Mouse (Mus musculus) kidney, adult 2 months (tissue): ENCODE data around the gene Srprb. TPM values are rescaled to one million over a fixed set of nuclear protein-coding genes. Genes with fewer than 3 reads are reported as not detected.

Source experiments
- DNase-seq: peaks from one replicate; pipeline ENCODE4 v3.0.0; 2021
- H3K27ac ChIP-seq: fragments of 200-500 bp; 2 replicates; pipeline ENCODE4 v1.5.1; 2012; ENCODE audit warnings: low read depth, low read length, control low read depth, inconsistent platforms; ENCODE audit not compliant: insufficient read depth
- H3K27me3 ChIP-seq: fragments of 200-500 bp; replicated peaks from 2 replicates; pipeline ENCODE4 v1.6.1; 2012; ENCODE audit warnings: mild to moderate bottlenecking, moderate library complexity, low read length, inconsistent platforms; ENCODE audit not compliant: control insufficient read depth, insufficient read depth
- H3K36me3 ChIP-seq: fragments of 200-500 bp; 2 replicates; pipeline ENCODE4 v1.6.1; 2012; ENCODE audit warnings: mild to moderate bottlenecking, moderate library complexity, low read length, inconsistent platforms; ENCODE audit not compliant: control insufficient read depth, insufficient read depth
- H3K4me1 ChIP-seq: fragments of 200-500 bp; 2 replicates; pipeline ENCODE4 v1.6.1; 2011; ENCODE audit warnings: low read length; ENCODE audit not compliant: control insufficient read depth, insufficient read depth
- H3K4me3 ChIP-seq: fragments of 200-500 bp; 2 replicates; pipeline ENCODE4 v1.5.1; 2011; ENCODE audit warnings: mild to moderate bottlenecking, low read depth, low read length, control low read depth; ENCODE audit not compliant: insufficient read depth
- CTCF ChIP-seq: fragments of 200-500 bp; conservative IDR thresholded peaks from 2 replicates; pipeline ENCODE4 v1.5.1; 2011; ENCODE audit warnings: low read depth, mild to moderate bottlenecking, control low read depth, low read length, moderate library complexity, mixed read lengths; ENCODE audit not compliant: insufficient read depth, insufficient read length
- POLR2A ChIP-seq: fragments of 200-500 bp; IDR thresholded peaks from one replicate; pipeline ENCODE4 v1.6.1; 2011; ENCODE audit warnings: low read depth, low read length, control low read depth
- WGBS: fragments of 180-500 bp; shearing (Covaris S2); methylation state at CpG from one replicate; pipeline ENCODE4 v1.1.7; 2018; 5-methylcytosine and 5-hydroxymethylcytosine counted together
- polyA plus RNA-seq: library from polyadenylated mRNA; depleted of rRNA; stranded (reverse); fragments of >200 nt; gene quantifications from 2 replicates; pipeline ENCODE4 v1.2.3, GENCODE M21; 2012

Gene Srprb
- polyA plus RNA-seq, 1 experiment: 35.4 TPM

DNA sequence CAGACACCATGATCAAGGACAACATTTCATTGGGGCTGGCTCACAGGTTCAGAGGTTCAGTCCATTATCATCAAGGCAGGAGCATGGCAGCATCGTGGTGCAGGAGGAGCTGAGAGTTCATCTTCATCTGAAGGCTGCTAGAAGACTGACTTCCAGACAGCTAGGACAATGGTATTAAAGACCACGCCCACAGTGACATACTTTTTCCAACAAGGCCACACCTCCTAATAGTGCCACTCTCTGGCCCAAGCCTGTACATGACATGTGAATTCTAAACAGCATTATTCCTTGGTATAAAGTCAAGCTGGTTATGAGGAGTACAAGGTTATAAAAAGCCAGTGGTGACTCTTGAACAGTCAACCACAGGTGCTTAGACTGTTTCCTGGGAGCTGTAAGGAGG, 47.4 kb downstream of the Srprb start:
- H3K4me3 ChIP-seq: no peak overlapping the region
- H3K27ac ChIP-seq: no peak overlapping the region
- no peaks in the 10 kb centered on the region for H3K36me3 ChIP-seq
- WGBS: 85% methylated on average over 2 of the region's 2 CpGs
- no peaks in the 10 kb centered on the region for H3K27me3 ChIP-seq
- H3K4me1 ChIP-seq: no peaks in the 10 kb centered on the region
- no peak for DNase-seq
- TF ChIP-seq POLR2A (no peak), CTCF (no peak)

DNA sequence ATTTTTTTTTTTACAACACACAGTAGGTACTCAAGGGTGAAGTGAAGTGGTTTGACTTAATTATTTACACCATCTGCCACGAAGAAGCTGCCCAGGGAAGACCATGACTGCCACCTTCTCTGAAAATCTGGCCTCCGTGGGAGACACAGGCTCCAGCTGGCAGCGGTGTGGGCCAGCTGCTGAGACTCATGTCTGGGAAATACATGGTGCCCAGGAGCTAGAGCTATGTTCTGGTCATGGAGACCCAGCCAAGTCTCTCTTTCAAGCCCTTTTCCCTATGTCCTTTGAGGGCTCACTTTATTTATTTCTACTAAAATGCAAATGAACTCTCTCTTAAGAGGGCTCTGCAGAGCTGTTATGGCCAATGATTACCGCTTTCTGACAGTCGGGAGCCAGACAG, 48.7 kb downstream of the Srprb start:
- Histone ChIP-seq H3K27me3 (no peaks in the 10 kb centered on the region), H3K4me1 (no peaks in the 10 kb centered on the region), H3K4me3 (no peak overlapping the region), H3K27ac (no peak overlapping the region), H3K36me3 (no peaks in the 10 kb centered on the region)
- no peak for DNase-seq
- WGBS: 66% methylated on average over 5 of the region's 5 CpGs
- TF ChIP-seq CTCF: no peak
- TF ChIP-seq POLR2A: no peak

DNA sequence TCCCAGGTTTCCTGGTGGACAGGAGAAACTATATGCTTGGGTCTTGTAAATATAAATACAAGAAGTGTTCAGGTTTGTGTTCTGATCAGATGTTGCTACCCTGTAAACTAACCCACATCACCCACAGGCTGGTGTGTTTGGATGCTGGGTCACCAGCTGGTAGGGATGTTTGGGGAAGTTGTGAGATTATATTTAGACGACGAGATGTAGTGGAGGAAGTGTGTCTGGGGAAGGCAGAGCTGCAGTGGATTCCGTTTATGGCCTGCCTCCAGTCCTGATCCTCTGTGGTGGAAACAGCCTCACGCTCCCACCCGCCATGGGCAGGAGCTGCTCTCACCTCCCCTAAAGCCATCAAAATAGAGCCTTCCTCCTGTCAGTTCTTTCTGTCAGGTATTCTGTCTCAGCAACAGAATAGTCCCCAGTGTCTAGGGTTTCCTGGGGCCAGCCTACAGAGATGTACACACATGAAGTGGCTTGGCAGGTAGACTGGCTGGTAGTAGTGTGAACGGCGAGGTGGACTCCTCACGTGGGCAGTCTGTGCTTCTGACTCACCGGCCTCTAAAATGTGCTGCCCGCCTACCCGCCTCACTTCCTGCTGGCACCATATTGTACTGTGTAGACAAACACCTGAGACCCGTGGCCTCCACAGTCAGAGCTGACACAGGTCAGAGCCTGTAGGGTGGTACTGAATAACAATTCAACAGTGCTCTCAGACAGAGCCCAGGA, 52.7 kb downstream of the Srprb start:
- Histone ChIP-seq H3K4me3 (no peak overlapping the region), H3K36me3 (no peaks in the 10 kb centered on the region), H3K4me1 (no peaks in the 10 kb centered on the region), H3K27me3 (no peaks in the 10 kb centered on the region), H3K27ac (no peak overlapping the region)
- WGBS: 78% methylated on average over 12 of the region's 12 CpGs
- no peak for DNase-seq
- TF ChIP-seq CTCF (no peak), POLR2A (no peak)

GRCm38 (mm10) chr9:103147103-103147502, 54.8 kb downstream of the Srprb start:
- no peak for TF ChIP-seq CTCF
- TF ChIP-seq POLR2A: no peak
- no peak for DNase-seq
- 79% methylated on average over 13 of the region's 13 CpGs for WGBS

GRCm38 (mm10) chr9:103146703-103147102, 55.2 kb downstream of the Srprb start:
- Histone ChIP-seq H3K4me3 (no peak overlapping the region), H3K36me3 (no peaks in the 10 kb centered on the region), H3K27me3 (no peaks in the 10 kb centered on the region), H3K27ac (no peak overlapping the region), H3K4me1 (no peaks in the 10 kb centered on the region)
- WGBS: 43% methylated on average over 9 of the region's 9 CpGs
- no peak for DNase-seq
- TF ChIP-seq POLR2A: no peak

More at GRCm38 (mm10) chr9:103147103-103147502, 54.8 kb downstream of the Srprb start:
- no peak overlapping the region for H3K4me3 ChIP-seq
- H3K27me3 ChIP-seq: no peaks in the 10 kb centered on the region
- no peak overlapping the region for H3K27ac ChIP-seq
- H3K36me3 ChIP-seq: no peaks in the 10 kb centered on the region
- no peaks in the 10 kb centered on the region for H3K4me1 ChIP-seq

GRCm38 (mm10) chr9:103146257-103146656, 55.7 kb downstream of the Srprb start:
- WGBS: 91% methylated on average over 10 of the region's 10 CpGs
- TF ChIP-seq POLR2A: no peak
- no peak for TF ChIP-seq CTCF
- DNase-seq: no peak
- no peak overlapping the region for H3K27ac ChIP-seq
- H3K36me3 ChIP-seq: no peaks in the 10 kb centered on the region
- no peak overlapping the region for H3K4me3 ChIP-seq
- H3K27me3 ChIP-seq: no peaks in the 10 kb centered on the region
- H3K4me1 ChIP-seq: no peaks in the 10 kb centered on the region

- no peak overlapping the region for H3K27ac ChIP-seq
- 76% methylated on average over 5 of the region's 5 CpGs for WGBS
- TF ChIP-seq CTCF (no peak), POLR2A (no peak)
- no peaks in the 10 kb centered on the region for H3K36me3 ChIP-seq
- DNase-seq: no peak
- no peaks in the 10 kb centered on the region for H3K27me3 ChIP-seq
- H3K4me1 ChIP-seq: no peaks in the 10 kb centered on the region
- no peak overlapping the region for H3K4me3 ChIP-seq
Measured at GRCm38 (mm10) chr9:103145351-103145750, 56.6 kb downstream of the Srprb start.

DNA sequence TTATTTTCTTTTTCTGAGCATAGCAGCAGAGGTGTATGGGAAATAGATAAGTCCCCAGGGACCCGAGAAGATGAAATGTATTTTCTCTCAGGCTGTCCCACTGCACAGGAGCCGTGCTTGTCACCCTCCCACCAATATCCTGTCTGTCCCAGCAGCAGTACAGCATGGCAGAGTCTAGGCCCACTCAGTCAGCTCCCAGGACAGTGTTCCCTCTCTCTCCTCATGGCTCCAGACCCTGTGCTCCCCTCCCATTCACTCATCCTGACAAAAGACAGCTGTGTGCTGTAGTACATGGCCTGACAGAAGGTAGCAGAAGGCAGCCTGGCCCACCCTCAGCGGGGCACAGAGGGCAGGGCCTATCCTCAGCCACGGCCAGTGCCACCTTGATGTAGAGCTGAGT, 58.1 kb downstream of the Srprb start:
- no peak overlapping the region for H3K4me3 ChIP-seq
- H3K4me1 ChIP-seq: no peaks in the 10 kb centered on the region
- TF ChIP-seq CTCF (no peak), POLR2A (no peak)
- H3K36me3 ChIP-seq: no peaks in the 10 kb centered on the region
- H3K27ac ChIP-seq: no peak overlapping the region
- no peaks in the 10 kb centered on the region for H3K27me3 ChIP-seq
- no peak for DNase-seq
- WGBS: 63% methylated on average over 4 of the region's 4 CpGs
